In genomic region chr6:37612603-37613284, GRCm38 (mm10) we compare ENCODE assay signal across 20 mouse cellular contexts.
DNase-seq lines count a peak whose midpoint lies in the region; ATAC-seq and TF ChIP-seq lines count a peak whose summit lies in the region.
"Had no signal": no experiment of that assay in that cellular context is flagged by ENCODE, and none has a peak within 500 bp of the region (broad histone marks: within the 10 kb centered on the region; RNA-seq: fewer than 3 reads in every experiment).

No protein-coding gene starts in this region.

- no peaks in the 10 kb centered on the region for H3K27me3 ChIP-seq in kidney, postnatal 0 days (ENCODE audit: insufficient read depth, low read length)
- H3K27me3 ChIP-seq in kidney, embryonic 16.5 days (ENCODE audit: insufficient read depth, low read length) = no peaks in the 10 kb centered on the region
- H3K27me3 ChIP-seq: forebrain, embryonic 15.5 days; heart, embryonic 13.5 days; hindbrain, embryonic 12.5 days had no signal

- H3K9me3 ChIP-seq in kidney, postnatal 0 days (replicated peaks; ENCODE audit: low read length) = no peaks in the 10 kb centered on the region
- H3K9me3 ChIP-seq in kidney, embryonic 16.5 days (ENCODE audit: low read length) = no peaks in the 10 kb centered on the region
- H3K9me3 ChIP-seq: embryonic facial prominence, embryonic 10.5 days; forebrain, embryonic 15.5 days; G1E; heart, embryonic 13.5 days; hindbrain, embryonic 12.5 days had no signal

- peak; percentile 35 for DNase-seq in adrenal gland, adult 2 months
- no peak for DNase-seq in adrenal gland, adult 8-10 months
- DNase-seq in kidney, postnatal 0 days (ENCODE audit: low spot score) = peak; percentile 34
- peak; percentile 4 for DNase-seq in ovary, postnatal 36 days (ENCODE audit: low spot score)
- DNase-seq in ovary, postnatal 10 days (ENCODE audit: low spot score) = no peak
- DNase-seq in cerebellum, adult 11-12 months = no peak
- DNase-seq: adrenal gland, postnatal 25 days; B cell, adult 2 months; cerebellum, adult 2 months; cerebellum, postnatal 10 days; gastrocnemius, postnatal 14 days; heart, postnatal 4 days had no signal

- H3K9ac ChIP-seq in kidney, postnatal 0 days (ENCODE audit: low read depth, low read length) = no peak overlapping the region
- no peak overlapping the region for H3K9ac ChIP-seq in kidney, embryonic 16.5 days (replicated peaks; ENCODE audit: low read length)
- H3K9ac ChIP-seq: forebrain, embryonic 15.5 days; heart, embryonic 13.5 days; hindbrain, embryonic 12.5 days had no signal

- H3K4me3 ChIP-seq in kidney, postnatal 0 days (replicated peaks; ENCODE audit: low read depth, low read length) = no peak overlapping the region
- no peak overlapping the region for H3K4me3 ChIP-seq in kidney, embryonic 16.5 days (ENCODE audit: low read length)
- H3K4me3 ChIP-seq: embryonic facial prominence, embryonic 10.5 days; forebrain, embryonic 15.5 days; heart, embryonic 13.5 days; hindbrain, embryonic 12.5 days had no signal

- WGBS in kidney, postnatal 0 days = 75% methylated on average over 6 of the region's 6 CpGs
- WGBS in kidney, embryonic 16.5 days = 78% methylated on average over 6 of the region's 6 CpGs

- no peak overlapping the region for H3K27ac ChIP-seq in kidney, postnatal 0 days
- H3K27ac ChIP-seq in kidney, embryonic 16.5 days (ENCODE audit: low read length) = no peak overlapping the region
- H3K27ac ChIP-seq: embryonic facial prominence, embryonic 10.5 days; forebrain, embryonic 15.5 days; heart, embryonic 13.5 days; hindbrain, embryonic 12.5 days; hindbrain, postnatal 0 days had no signal

- no peaks in the 10 kb centered on the region for H3K36me3 ChIP-seq in kidney, postnatal 0 days (ENCODE audit: insufficient read depth, low read length)
- H3K36me3 ChIP-seq in kidney, embryonic 16.5 days (ENCODE audit: insufficient read depth, low read length) = no peaks in the 10 kb centered on the region
- H3K36me3 ChIP-seq: embryonic facial prominence, embryonic 10.5 days; forebrain, embryonic 15.5 days; G1E; heart, embryonic 13.5 days; hindbrain, embryonic 12.5 days had no signal

- ATAC-seq in kidney, postnatal 0 days (replicated peaks; ENCODE audit: low FRiP score, low read depth) = no peak
- no peak for ATAC-seq in kidney, embryonic 16.5 days (ENCODE audit: low FRiP score, low TSS enrichment)
- ATAC-seq: CD4-positive, CD25-positive, alpha-beta regulatory T cell, adult 4 months; forebrain, embryonic 15.5 days; hindbrain, postnatal 0 days had no signal

- H3K4me2 ChIP-seq in kidney, postnatal 0 days (ENCODE audit: low read length) = no peak overlapping the region
- no peak overlapping the region for H3K4me2 ChIP-seq in kidney, embryonic 16.5 days (replicated peaks; ENCODE audit: low read depth, low read length)
- H3K4me2 ChIP-seq: forebrain, embryonic 15.5 days; heart, embryonic 13.5 days; hindbrain, embryonic 12.5 days had no signal

- TF ChIP-seq CTCF in kidney, postnatal 0 days (IDR thresholded peaks at IDR 0.05; ENCODE audit: low read depth) = no peak

- H3K4me1 ChIP-seq in kidney, postnatal 0 days (replicated peaks; ENCODE audit: insufficient read depth, low read length) = no peaks in the 10 kb centered on the region
- H3K4me1 ChIP-seq in kidney, embryonic 16.5 days (ENCODE audit: insufficient read depth, low read length) = no peaks in the 10 kb centered on the region
- H3K4me1 ChIP-seq: forebrain, embryonic 15.5 days; hindbrain, embryonic 12.5 days had no signal

Comparison
In these comparisons a context has a peak if more than half of its experiments do, and no peak if none do; other contexts are left out.
1. DNase-seq: peak in adrenal gland, adult 2 months (single experiment), kidney, postnatal 0 days (single experiment) and ovary, postnatal 36 days (single experiment); none in adrenal gland, adult 8-10 months (single experiment), ovary, postnatal 10 days (single experiment) and cerebellum, adult 11-12 months (single experiment).